14 mouse cellular contexts compared by ENCODE assay signal in the genomic region with DNA sequence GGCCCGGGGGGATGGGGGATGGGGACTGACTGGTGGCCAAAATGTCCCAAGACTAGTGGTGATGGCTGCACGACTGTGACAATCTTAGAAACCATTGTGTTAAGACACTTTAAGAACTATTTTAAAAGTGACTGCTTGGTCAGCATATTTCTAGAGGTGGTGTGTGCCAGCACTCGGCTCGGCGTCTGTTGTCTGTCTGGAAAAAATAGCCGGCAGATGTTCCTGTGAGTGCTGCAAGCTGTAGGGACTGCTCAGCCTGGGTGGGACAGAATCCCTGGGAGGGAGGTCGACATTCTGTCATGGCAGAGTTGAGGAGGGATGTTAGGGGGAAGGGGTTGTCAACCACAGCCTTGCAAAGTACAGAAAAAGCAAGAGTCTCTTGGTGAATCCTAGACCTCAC. TPM values are rescaled to one million over a fixed set of nuclear protein-coding genes. Genes with fewer than 3 reads are reported as not detected.
A peak's percentile ranks its signal among the peaks of the same experiment; 100 is the strongest.
DNase-seq lines count a peak whose midpoint lies in the region; ATAC-seq and TF ChIP-seq lines count a peak whose summit lies in the region.
"Had no signal": no experiment of that assay in that cellular context is flagged by ENCODE, and none has a peak within 500 bp of the region (broad histone marks: within the 10 kb centered on the region; RNA-seq: fewer than 3 reads in every experiment).

No protein-coding gene starts in this region.

- H3K36me3 ChIP-seq in heart, embryonic 10.5 days = no peaks in the 10 kb centered on the region
- H3K36me3 ChIP-seq in heart, embryonic 12.5 days = no peaks in the 10 kb centered on the region
- H3K36me3 ChIP-seq in kidney, adult 2 months (ENCODE audit: control insufficient read depth, insufficient read depth, low read length) = no peaks in the 10 kb centered on the region
- H3K36me3 ChIP-seq in neural tube, embryonic 13.5 days = no peaks in the 10 kb centered on the region
- no peaks in the 10 kb centered on the region for H3K36me3 ChIP-seq in neural tube, embryonic 15.5 days
- no peaks in the 10 kb centered on the region for H3K36me3 ChIP-seq in stomach, embryonic 16.5 days (ENCODE audit: control insufficient read depth, insufficient read depth, low read length)
- H3K36me3 ChIP-seq: G1E; kidney, embryonic 15.5 days; liver, embryonic 13.5 days had no signal

- ATAC-seq in heart, embryonic 12.5 days (ENCODE audit: insufficient number of reproducible peaks, low FRiP score) = no peak
- ATAC-seq in neural tube, embryonic 13.5 days (ENCODE audit: low read depth) = no peak
- no peak for ATAC-seq in neural tube, embryonic 15.5 days (ENCODE audit: low FRiP score)
- no peak for ATAC-seq in stomach, embryonic 16.5 days (ENCODE audit: insufficient read depth, low FRiP score)

- H3K9me3 ChIP-seq in heart, embryonic 10.5 days = no peaks in the 10 kb centered on the region
- no peaks in the 10 kb centered on the region for H3K9me3 ChIP-seq in heart, embryonic 12.5 days (replicated peaks)
- H3K9me3 ChIP-seq in neural tube, embryonic 13.5 days = no peaks in the 10 kb centered on the region
- no peaks in the 10 kb centered on the region for H3K9me3 ChIP-seq in neural tube, embryonic 15.5 days (replicated peaks)
- no peaks in the 10 kb centered on the region for H3K9me3 ChIP-seq in stomach, embryonic 16.5 days (replicated peaks; ENCODE audit: control insufficient read depth, low read length)
- H3K9me3 ChIP-seq: G1E; kidney, embryonic 15.5 days; liver, embryonic 13.5 days had no signal

- no peak overlapping the region for H3K4me3 ChIP-seq in heart, embryonic 10.5 days
- no peak overlapping the region for H3K4me3 ChIP-seq in heart, embryonic 12.5 days
- H3K4me3 ChIP-seq in kidney, adult 2 months (ENCODE audit: insufficient read depth, low read depth, low read length) = no peak overlapping the region
- H3K4me3 ChIP-seq in neural tube, embryonic 13.5 days = no peak overlapping the region
- no peak overlapping the region for H3K4me3 ChIP-seq in neural tube, embryonic 15.5 days (replicated peaks)
- no peak overlapping the region for H3K4me3 ChIP-seq in stomach, embryonic 16.5 days (replicated peaks; ENCODE audit: low read length)
- H3K4me3 ChIP-seq: kidney, embryonic 15.5 days; layer of hippocampus, adult 2 months; liver, embryonic 13.5 days had no signal

- H3K4me1 ChIP-seq in heart, embryonic 10.5 days = peaks cover 69% of the 10 kb centered on the region
- H3K4me1 ChIP-seq in heart, embryonic 12.5 days (replicated peaks) = peaks cover 77% of the 10 kb centered on the region
- peaks cover 53% of the 10 kb centered on the region for H3K4me1 ChIP-seq in kidney, adult 2 months (ENCODE audit: control insufficient read depth, insufficient read depth, low read length)
- H3K4me1 ChIP-seq in neural tube, embryonic 13.5 days (replicated peaks) = peaks cover 52% of the 10 kb centered on the region
- peaks cover 43% of the 10 kb centered on the region for H3K4me1 ChIP-seq in neural tube, embryonic 15.5 days
- H3K4me1 ChIP-seq in stomach, embryonic 16.5 days (ENCODE audit: control insufficient read depth, insufficient read depth, low read length) = peaks cover 60% of the 10 kb centered on the region

- H3K4me2 ChIP-seq in heart, embryonic 12.5 days = no peak overlapping the region
- no peak overlapping the region for H3K4me2 ChIP-seq in neural tube, embryonic 13.5 days
- no peak overlapping the region for H3K4me2 ChIP-seq in neural tube, embryonic 15.5 days
- H3K4me2 ChIP-seq in stomach, embryonic 16.5 days (ENCODE audit: low read depth, low read length) = no peak overlapping the region
- H3K4me2 ChIP-seq: kidney, embryonic 15.5 days; liver, embryonic 13.5 days had no signal

- no peak overlapping the region for H3K9ac ChIP-seq in heart, embryonic 12.5 days
- no peak overlapping the region for H3K9ac ChIP-seq in neural tube, embryonic 13.5 days
- H3K9ac ChIP-seq in neural tube, embryonic 15.5 days (replicated peaks) = no peak overlapping the region
- H3K9ac ChIP-seq in stomach, embryonic 16.5 days (ENCODE audit: low read length) = no peak overlapping the region
- H3K9ac ChIP-seq: kidney, embryonic 15.5 days; liver, embryonic 13.5 days had no signal

- no peak for TF ChIP-seq POLR2A in kidney, adult 2 months (IDR thresholded peaks at IDR 0.05; ENCODE audit: low read depth, low read length)

- TF ChIP-seq CTCF in kidney, adult 2 months (conservative IDR thresholded peaks at IDR 0.05; ENCODE audit: insufficient read depth, insufficient read length, low read depth, low read length) = no peak

- H3K27me3 ChIP-seq in heart, embryonic 10.5 days (ENCODE audit: insufficient read depth, poor library complexity, severe bottlenecking) = no peaks in the 10 kb centered on the region
- H3K27me3 ChIP-seq in heart, embryonic 12.5 days (replicated peaks) = no peaks in the 10 kb centered on the region
- no peaks in the 10 kb centered on the region for H3K27me3 ChIP-seq in kidney, adult 2 months (replicated peaks; ENCODE audit: control insufficient read depth, insufficient read depth, low read length)
- H3K27me3 ChIP-seq in neural tube, embryonic 13.5 days = no peaks in the 10 kb centered on the region
- H3K27me3 ChIP-seq in neural tube, embryonic 15.5 days (replicated peaks) = no peaks in the 10 kb centered on the region
- H3K27me3 ChIP-seq in stomach, embryonic 16.5 days (ENCODE audit: control insufficient read depth, insufficient read depth, low read length) = no peaks in the 10 kb centered on the region
- H3K27me3 ChIP-seq: kidney, embryonic 15.5 days; liver, embryonic 13.5 days had no signal

- 0 out of 2 replicates have a peak overlapping the region, but pooled peaks have one; percentile 42 for H3K27ac ChIP-seq in heart, embryonic 10.5 days
- H3K27ac ChIP-seq in heart, embryonic 12.5 days (ENCODE audit: poor library complexity, severe bottlenecking) = no peak overlapping the region
- H3K27ac ChIP-seq in kidney, adult 2 months (ENCODE audit: insufficient read depth, low read depth, low read length) = no peak overlapping the region
- H3K27ac ChIP-seq in neural tube, embryonic 13.5 days (replicated peaks) = 0 out of 2 replicates have a peak overlapping the region, but pooled peaks have one; percentile 18
- H3K27ac ChIP-seq in neural tube, embryonic 15.5 days (replicated peaks) = no peak overlapping the region
- H3K27ac ChIP-seq in stomach, embryonic 16.5 days (ENCODE audit: low read length) = peak overlapping the region; percentile 70
- H3K27ac ChIP-seq: kidney, embryonic 15.5 days had no signal

- WGBS in heart, embryonic 10.5 days = 29% methylated on average over 7 of the region's 7 CpGs
- WGBS in heart, embryonic 12.5 days = 20% methylated on average over 7 of the region's 7 CpGs
- WGBS in kidney, adult 2 months = 36% methylated on average over 7 of the region's 7 CpGs
- 33% methylated on average over 7 of the region's 7 CpGs for WGBS in neural tube, embryonic 13.5 days
- WGBS in neural tube, embryonic 15.5 days = 37% methylated on average over 7 of the region's 7 CpGs
- WGBS in stomach, embryonic 16.5 days = 24% methylated on average over 7 of the region's 7 CpGs

- no peak for DNase-seq in heart, embryonic 10.5 days (ENCODE audit: low spot score)
- peak; percentile 53 for DNase-seq in kidney, adult 2 months
- DNase-seq in kidney, adult 18-20 months = no peak
- DNase-seq: adrenal gland, postnatal 10 days; cerebellum, postnatal 14 days; liver, embryonic 13.5 days; right cerebral cortex, postnatal 14 days had no signal

RNA-seq across cellular contexts. Expression of a gene that starts 21.0 kb away (rescaled TPM):
- 8.9 and 9.0 TPM in 2 replicates for polyA plus RNA-seq in heart, embryonic 10.5 days (2016; fragmentation: Nextera tagmentation; extraction: Ambion mirVana)
- polyA plus RNA-seq in heart, embryonic 12.5 days (2016; fragmentation: Nextera tagmentation; extraction: Ambion mirVana) = 9.9 and 10.3 TPM in 2 replicates
- polyA plus RNA-seq in kidney, adult 2 months (2012; rRNA removed) = 11.6 and 15.4 TPM in 2 replicates
- polyA plus RNA-seq in neural tube, embryonic 13.5 days (2015; fragmentation: Nextera tagmentation; extraction: Ambion mirVana) = 4.6 and 5.7 TPM in 2 replicates
- 3.2 and 6.7 TPM in 2 replicates for polyA plus RNA-seq in neural tube, embryonic 15.5 days (2015; fragmentation: Nextera tagmentation; extraction: Ambion mirVana)
- polyA plus RNA-seq in stomach, embryonic 16.5 days (2015; fragmentation: Nextera tagmentation; extraction: Ambion mirVana) = 8.5 and 9.3 TPM in 2 replicates

Comparison
In these comparisons a context has a peak if more than half of its experiments do, and no peak if none do; other contexts are left out.
1. H3K27ac ChIP-seq: peak in heart, embryonic 10.5 days (single experiment), neural tube, embryonic 13.5 days (single experiment) and stomach, embryonic 16.5 days (single experiment); none in heart, embryonic 12.5 days (single experiment), kidney, adult 2 months (single experiment) and neural tube, embryonic 15.5 days (single experiment).